Mouse (Mus musculus) adrenal gland, adult 2 months (tissue): ENCODE measurements at regions not wholly inside any gene's neighbourhood (a gene's known extent, or its start where the extent isn't known, plus 50 kb on each side); places are given as distances from the start of the nearest gene placed in this dataset.
"Not testable (repeated sequence)": the region's sequence is repeated elsewhere in the genome, so short reads cannot be mapped to it uniquely, and the experiment has no call there.

Experiments
- DNase-seq: peaks from one replicate; pipeline ENCODE4 v3.0.0; 2021

DNA sequence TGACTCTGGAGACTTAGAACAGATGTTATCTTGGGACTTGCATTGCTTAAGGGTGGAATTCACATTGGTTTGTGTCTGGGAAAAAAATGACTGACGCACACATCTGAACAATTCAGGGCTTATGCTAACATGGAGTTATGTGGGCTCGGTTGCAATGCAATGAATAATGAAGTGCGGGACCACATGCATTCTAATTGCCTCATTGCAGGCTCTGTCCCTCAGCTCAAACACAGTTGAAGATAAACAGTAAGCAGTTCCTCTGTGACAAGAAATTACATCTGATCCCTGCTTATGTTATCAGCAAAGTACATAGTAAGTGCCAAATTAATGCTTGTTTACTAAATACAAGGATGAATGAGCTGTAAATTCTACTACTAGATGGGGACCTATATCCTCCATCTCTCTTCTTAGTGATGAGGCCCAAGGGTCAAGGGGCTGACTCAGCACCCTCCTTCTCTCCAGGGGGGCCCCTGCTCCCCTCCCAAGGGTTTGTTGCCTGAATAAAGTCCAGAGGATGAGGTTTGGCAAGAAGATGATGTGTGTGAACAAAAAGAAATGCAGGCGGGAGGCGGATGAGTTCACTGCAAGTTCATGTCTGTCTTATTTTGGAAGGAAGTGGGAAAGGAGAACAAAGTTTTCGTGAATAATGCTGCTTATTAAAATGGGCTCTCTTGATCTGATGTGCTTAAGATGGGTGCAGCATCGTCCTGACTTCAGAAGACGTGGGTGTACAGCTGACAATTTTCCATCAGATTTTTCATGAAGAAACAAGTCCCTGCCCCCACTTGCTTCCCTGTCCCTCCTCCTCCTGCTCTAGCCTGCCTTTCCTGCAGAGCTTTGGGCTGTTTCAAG, 533.1 kb downstream of the Shisa9 start:
- no peak for DNase-seq

GRCm38 (mm10) chr16:12518264-12518663, 534.4 kb downstream of the Shisa9 start:
- no peak for DNase-seq

GRCm38 (mm10) chr16:12521711-12522476, 538.0 kb downstream of the Shisa9 start:
- DNase-seq = no peak

GRCm38 (mm10) chr16:12548462-12548861, 561.0 kb upstream of the Ercc4 start:
- no peak for DNase-seq

DNA sequence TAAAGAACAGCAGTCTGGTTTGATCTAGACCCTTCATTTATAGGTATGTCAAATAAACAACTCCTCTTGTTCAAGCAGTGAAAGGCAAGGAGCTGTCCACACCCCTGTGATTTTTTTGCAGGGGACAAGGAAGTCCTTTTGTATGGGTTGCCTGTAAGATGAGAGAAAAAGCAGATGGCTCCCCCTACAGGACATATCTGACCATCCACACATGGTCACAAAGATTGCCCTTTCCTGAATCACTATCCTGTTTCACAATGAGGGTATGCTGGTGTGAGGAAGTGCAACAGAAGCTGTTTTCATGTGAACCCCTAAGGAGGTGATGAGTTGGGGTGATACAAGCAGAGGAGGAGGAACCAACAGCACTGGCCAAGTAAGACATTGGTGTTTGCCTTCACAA, 520.6 kb upstream of the Ercc4 start:
- DNase-seq = peak; percentile 3

DNA sequence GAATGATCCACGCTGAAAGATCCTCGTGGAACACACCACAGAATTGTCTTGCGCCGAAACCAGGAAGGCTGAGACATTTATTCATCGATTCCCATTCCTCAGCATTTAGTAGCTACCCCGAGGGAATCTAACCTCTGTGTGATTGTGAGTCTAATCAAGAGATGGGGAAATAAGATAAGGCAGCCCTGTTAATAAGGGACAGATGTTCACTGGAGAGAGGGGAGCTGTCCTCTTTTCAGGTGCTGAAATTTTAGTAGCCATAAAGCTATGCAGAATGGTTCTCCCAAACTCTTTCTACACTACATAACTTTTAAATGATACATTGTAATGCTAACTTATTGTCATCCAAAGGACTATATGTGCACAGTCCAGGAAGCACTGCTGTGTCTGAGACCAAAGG, 501.2 kb upstream of the Ercc4 start:
- DNase-seq = no peak

DNA sequence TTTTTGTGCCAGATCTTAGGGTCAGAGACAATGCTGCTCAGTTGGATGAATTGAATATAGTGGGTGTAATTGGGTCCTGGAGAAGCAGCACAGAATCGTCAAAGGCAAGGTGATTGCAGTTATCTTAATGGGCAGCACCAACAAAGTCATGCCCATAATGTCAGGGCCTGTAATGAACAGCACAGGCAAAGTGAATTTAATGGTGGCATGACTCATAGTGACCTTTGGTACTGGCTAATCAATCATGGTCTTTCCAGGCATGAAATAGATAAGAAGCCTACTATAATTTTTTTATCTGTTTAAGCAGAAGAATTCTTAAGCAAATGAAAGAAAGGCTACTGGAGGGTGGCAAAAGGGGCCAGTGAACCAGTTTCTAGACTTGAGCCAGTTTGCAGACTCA, 498.4 kb upstream of the Ercc4 start:
- DNase-seq = peak; percentile 43

DNA sequence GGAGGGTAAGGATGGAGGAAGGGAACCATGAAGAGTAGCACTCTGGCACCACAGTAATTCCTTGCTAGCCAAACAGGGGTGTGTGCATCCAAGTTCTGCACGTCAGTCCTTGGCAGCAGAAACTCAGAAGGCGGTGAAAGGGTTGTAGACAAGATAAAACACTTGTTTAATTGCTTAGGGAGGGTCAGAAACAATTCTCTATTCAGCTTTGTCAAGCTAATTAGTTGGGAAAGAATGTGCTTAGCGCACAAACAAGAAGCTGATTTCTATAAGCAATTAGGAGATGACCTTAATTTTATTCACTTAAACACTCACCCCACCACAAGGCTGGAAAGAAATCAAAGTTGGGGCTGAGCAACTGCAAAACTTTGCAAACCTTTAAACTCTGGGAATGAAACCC, 491.7 kb upstream of the Ercc4 start:
- no peak for DNase-seq

- no peak for DNase-seq
These were observed 477.0 kb upstream of the Ercc4 start for GRCm38 (mm10) chr16:12632533-12632932.

DNA sequence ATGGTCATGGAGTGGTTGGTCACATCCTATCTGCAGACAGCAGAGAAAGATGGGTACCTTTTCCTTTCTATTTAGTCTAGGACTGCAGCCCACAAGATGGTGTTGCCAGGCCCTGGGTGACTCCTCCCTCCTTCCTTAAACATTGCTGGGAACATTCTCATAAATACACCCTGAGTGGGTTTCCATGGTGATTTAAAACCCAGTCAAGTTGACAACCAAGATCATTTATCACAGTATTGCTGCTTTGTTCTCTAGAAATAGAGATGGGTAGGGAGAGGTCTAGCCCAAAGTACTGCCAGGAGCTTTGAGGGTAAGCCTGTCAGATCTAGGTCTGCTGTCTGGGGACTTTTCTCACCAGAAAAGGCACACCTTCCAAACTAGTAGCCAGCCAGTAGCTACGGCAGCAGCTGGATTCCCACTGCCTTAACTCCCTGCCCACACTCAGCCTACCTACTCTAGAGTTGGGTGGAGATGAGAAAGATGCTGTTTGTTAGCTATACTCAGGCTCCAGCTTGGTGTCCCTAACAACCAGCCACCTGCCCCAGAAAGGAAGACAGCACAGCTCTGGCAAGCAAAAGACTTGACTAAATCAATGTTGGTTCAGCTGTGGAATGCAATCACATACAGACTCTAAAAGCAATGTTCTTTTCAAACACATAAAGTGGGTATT, 470.4 kb upstream of the Ercc4 start:
- DNase-seq = no peak

DNA sequence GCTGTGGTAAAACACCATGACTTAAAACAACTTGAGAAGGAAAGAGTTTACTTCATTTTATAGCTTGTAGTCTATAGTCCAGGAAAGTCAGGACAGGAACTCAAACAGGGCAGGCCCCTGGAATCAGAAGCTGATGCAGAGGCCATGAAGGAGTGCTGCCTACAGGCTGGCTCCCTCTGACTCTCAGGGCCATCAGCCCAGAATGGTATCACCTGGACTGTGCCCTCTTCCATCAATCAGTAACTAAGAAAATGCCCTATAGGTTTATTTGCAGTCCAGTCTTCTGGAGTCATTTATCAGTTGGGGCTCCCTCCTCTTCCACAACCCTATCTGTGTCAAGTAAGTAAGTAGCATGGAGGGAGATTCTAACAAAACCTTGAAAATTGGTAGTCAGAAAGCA, 466.4 kb upstream of the Ercc4 start:
- DNase-seq = no peak

DNA sequence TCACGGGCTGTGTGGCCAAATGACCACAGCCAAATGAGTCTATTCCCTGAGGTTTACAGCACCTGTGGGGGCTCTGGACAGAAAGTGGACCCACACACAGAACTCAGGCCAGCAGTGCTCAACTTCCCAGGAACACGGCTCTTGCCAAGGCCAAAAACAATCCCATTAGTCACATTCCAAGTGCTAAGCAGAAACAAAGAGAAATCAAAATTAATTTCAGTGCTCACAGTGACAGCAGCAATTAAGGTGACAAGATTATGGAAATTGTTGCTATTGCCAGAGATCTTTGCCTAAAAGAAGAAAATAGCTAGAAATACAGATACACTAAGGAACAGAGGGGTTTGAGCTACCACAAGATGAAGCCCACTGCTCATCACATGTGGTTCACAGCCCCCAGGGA, 464.9 kb upstream of the Ercc4 start:
- DNase-seq = no peak

DNA sequence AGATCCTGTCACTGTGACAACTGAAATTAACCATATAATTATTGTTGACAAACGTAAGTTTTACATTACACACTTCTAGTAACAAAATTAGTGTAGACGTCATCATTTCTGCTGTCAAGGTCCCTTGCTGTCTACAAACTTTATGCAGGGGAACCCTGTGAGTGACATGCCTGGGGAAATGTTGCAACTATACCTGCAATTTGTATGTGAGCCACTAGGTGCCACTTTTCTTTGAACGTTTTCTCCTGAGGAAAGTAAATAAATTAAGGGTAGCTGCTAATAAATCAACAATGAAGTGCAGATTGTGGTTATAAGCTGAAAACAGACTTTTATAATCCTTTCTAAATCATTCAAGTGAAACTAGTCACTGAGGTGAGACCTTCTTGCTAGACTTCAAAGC, 457.3 kb upstream of the Ercc4 start:
- DNase-seq = no peak

DNA sequence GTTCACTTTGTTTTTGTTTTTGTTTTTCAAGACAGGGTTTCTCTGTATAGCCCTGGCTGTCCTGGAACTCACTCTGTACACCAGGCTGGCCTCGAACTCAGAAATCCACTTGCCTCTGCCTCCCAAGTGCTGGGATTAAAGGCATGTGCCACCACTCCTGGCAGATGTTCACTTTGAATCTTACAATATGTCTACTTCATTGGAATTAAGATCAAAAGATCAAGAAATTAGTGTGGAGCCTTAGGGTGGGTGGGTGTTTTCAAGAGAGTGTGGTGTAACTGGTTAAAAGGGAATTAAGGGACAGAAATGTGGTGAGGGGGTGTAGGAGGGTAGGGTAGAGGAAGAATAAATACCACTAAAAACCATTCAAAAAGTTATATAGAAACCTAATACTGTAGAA, 435.8 kb upstream of the Ercc4 start:
- DNase-seq = not testable (repeated sequence)

DNA sequence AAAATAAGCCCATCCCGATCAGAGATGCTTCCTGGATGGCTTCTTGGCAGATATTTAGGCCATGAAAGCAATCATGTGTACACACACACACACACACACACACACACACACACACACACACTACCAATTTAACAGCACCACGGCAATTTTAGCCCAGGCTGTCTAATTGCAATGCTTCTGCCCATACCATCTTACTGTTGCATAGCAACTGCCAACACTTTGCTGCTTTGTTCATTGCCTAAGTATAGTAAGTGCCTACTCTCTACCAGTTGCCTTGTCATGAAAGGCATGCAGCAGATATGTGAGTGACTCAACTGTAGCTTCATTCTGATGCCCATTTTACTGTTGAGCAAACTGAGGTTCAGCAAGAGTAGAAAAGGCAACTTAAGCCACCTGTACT, 428.0 kb upstream of the Ercc4 start:
- no peak for DNase-seq

DNA sequence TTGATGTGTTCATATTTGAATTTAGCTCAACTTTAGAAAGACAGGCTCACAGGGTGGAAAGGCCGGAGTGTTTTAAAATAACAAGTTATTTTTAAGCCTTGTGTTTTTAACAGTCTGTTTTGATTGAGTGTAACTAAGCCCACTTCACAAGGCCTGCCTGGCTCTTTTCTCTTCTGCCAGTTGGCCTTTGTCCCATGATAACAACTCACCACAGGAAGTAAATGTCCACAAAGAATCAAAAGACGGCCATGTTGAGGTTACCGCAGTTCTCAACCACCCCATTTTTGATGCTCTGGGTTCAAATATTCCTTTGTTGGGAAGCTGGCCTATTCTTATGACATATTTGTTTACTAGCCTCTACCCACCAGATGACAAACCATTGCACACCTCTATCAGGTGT, 423.7 kb upstream of the Ercc4 start:
- DNase-seq = no peak

DNA sequence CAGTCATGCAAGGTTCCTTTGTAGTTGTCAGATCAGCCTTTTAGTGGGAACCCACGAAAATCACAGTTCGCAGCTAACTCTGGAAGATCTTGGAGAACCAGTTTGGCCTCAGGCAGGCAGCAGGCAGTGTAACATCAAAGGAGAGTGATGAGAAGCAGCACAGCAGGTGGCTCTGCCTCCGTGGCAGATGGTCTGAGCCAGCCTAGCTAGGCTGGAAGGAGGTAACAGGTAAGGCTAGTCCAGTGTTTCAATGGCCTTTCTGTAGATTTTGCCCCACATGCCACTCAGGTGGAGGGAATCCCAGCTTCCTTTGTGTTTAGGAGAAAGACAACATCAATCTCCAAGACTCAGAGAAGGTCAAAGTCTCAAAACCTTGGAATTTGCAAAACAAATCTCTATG, 417.7 kb upstream of the Ercc4 start:
- DNase-seq = no peak

DNA sequence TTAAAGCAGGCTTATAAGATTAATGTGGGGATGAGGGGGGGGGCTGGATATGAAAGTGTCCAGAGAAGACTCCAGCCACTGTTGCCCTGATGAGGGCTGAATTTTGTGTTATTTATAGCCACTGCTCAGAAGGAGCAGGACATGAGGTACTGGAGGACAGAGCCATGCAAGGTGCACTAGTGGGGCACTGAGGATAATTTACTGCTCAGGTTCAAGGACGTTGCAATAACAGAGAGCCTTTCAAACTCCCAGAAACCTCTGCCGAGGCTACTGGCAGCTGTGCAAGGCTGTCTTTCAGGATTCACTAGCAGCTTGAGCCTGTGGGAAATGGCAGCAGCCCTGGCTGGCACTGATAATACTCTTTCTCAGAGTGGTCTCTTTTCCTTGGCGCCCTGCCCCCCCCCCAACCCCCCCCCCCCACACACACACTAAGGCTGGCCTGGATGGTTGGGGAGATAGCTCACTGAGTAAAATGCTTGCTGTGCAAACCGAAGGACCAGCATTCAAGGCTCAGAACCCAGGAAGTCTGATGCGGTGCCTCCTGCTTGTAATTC, 416.7 kb upstream of the Ercc4 start:
- DNase-seq = peak; percentile 41

DNA sequence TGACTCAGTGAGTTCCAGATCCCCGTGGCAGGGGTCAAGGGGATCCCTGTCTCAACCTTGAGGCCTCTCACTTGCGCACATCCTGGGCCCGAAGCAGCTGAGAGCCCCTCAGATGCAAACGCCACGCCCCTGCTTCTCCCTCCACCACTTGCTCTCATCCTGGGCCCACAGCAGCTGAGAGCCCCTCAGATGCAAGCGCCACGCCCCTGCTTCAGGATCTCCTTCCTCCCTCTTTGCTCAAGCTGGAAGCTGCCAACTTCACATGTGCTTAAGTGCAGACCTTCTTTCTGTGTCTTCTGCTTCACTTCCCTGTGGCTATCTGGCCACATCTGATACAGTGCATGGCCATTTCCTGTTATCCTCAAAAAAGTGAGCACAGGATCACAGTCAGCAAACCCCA, 416.1 kb upstream of the Ercc4 start:
- peak; percentile 39 for DNase-seq

GRCm38 (mm10) chr16:12694646-12695045, 414.8 kb upstream of the Ercc4 start:
- DNase-seq = no peak

DNA sequence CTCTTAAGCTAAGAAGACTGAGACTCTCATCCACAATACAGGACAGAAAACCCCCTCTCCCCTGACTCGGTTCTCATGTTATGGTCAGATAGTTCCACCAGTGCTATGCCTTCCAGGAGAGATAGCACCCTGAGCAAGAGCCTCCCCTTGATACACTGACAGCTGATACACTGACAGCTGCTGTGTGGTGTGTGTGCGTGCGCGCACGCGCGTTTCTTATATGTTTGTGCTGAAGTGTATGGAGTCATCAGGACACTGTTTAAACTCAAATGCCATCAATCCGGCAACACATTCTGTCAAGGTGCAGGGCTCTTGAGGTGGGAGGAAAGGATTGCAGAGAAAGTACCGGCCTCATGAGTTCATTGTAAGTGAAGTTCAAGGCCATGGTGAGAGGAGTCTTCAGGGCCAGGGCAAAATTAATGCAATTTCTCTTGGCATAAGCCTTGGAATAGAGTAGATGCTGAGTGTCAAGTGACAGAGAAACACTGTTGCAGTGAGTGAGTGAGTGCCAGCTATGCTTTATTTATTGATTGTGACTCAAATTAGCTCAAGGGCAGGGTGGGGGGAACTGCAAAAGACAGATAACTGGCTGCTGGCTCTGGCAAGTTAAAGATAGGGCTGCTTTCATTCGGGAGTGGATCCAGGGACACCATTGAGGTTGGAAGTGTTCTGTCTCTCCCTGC, 412.4 kb upstream of the Ercc4 start:
- peak; percentile 79 for DNase-seq

- no peak for DNase-seq
These were observed 409.9 kb upstream of the Ercc4 start for GRCm38 (mm10) chr16:12699557-12699956.
